Mouse (Mus musculus) T-helper 2 cell (primary cell): ENCODE measurements around the gene Mapk9.

Experiments used
- in situ Hi-C: fragments of 300-600 bp; cut with MboI, MseI; formaldehyde crosslinking; loops from one replicate; pipeline ENCODE4 v1.15.1; 2025; ENCODE audit warnings: high pct_unique_total_duplicates

Gene Mapk9

GRCm38 (mm10) chr11:49883394-49883793 is 36.8 kb downstream of the Mapk9 start:
- in situ Hi-C loops, result no loop called here

GRCm38 (mm10) chr11:49888469-49888868 is 41.9 kb downstream of the Mapk9 start:
- in situ Hi-C loops, result no loop called here

GRCm38 (mm10) chr11:49891993-49892392 is 45.4 kb downstream of the Mapk9 start:
- in situ Hi-C loops, result loop anchor here (5.0 kb wide), 1 partner anchor 70 kb away; no protein-coding TSS in a partner anchor

GRCm38 (mm10) chr11:49893806-49894205 is 47.3 kb downstream of the Mapk9 start:
- in situ Hi-C loops, result loop anchor here (5.0 kb wide), 1 partner anchor 68 kb away; no protein-coding TSS in a partner anchor

DNA sequence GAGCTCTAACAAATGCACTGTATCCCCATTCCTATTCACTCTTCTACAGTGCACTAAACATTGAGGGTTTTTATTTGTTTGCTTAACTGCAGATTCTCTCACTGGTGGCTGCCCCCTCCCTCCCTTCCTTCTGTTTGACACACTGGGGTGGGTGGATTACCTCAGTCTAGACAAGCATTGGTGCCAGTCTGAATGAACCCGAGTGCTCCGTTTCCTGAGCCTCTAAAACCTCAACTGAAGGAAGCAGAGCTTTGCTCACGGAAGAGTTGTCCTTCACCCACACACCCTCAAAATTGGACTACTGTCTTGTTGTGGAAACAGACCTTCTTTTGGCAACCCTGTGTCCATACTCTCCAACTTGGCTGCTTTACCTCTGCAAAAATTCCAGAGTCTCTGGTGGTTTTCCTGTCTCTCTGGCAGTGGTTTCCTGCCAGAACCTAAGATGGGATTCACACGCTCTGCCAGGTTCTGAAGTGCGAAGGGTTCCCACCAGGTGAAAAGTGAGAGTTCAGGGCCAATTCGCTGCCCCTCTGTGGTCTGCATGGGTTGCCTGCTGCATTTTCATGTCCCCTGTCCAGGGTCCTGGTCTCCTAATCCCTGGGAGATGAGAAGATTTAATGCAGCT is 49.5 kb downstream of the Mapk9 start:
- in situ Hi-C loops, result no loop called here

- in situ Hi-C loops, result no loop called here
These were observed 53.5 kb downstream of the Mapk9 start for GRCm38 (mm10) chr11:49900043-49900442.

DNA sequence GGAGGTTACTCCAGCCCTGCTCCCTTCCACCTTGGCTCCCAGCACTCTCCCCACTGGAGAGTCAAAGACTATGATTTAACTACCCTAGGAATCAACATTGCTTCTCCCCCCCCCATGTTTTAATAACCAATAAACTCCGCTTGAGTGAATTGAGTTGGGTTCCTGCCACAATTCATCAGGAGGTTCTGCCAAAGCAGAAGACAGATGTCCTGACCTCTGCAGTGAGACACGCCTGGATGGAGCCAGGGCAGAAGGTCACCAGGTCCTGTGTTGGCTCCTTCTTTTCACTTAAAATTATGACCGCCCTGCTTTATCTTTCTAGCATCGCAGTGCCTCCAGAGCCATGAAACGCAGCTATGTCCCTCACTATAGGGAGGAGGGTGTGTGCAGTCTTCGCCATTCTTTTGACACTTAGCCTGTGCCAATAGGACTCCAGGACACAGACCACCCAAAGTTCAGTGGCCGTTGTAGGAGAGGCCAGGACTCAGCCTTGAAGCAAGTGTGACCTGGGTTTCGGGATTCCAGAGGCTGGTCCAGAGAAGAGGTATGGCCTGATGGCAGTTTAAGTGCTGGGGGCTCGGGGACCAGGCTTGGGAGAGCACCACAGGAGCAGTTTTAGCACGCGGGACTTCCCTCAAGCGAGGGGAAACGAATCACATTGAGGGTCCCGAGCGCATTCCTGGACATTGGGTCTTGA is 54.6 kb downstream of the Mapk9 start:
- in situ Hi-C loops, result no loop called here

DNA sequence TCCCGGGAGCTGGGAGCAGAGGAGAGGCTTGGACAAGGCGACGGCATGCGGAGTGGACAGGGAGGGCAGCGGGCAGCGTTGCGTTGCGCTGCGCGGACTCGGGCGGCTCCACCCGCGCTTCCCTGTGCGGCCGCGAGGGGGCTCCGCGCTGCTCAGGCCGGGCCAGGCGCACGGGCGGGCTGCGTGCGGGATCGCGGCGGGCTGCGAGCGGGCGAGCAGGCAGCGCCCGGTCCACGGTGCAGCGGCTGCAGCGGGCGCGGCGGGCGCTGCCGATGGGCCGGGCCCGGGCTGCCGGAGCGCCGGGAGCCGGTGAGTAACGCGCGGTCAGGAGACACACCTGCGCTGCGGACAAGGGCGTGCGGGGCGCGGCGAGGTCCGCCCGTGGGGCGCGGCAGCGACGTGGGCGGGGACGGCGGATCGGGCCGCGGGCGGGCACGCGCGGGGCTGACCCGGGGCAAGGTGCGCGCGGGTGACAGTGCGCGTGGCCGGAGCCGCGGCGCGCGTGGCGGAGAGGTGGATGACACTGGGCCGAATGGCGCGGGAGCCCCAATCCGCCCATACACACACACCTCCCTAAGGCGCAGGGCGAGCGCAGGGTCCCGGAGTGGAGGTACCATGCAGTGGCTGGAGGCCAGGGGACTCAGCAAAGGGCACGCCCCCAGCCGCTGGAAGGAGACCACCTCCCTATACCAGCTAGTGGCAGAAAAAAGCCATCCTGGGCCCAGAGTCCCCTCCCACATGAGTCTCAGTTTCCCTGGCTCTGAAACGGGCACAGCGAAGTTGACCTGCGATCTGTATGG is 55.3 kb downstream of the Mapk9 start, which contains the start of gene Rasgef1c:
Rasgef1c (plus strand) TSS at position 177 of the 800 bp plus-strand sequence.
- in situ Hi-C loops, result no loop called here

DNA sequence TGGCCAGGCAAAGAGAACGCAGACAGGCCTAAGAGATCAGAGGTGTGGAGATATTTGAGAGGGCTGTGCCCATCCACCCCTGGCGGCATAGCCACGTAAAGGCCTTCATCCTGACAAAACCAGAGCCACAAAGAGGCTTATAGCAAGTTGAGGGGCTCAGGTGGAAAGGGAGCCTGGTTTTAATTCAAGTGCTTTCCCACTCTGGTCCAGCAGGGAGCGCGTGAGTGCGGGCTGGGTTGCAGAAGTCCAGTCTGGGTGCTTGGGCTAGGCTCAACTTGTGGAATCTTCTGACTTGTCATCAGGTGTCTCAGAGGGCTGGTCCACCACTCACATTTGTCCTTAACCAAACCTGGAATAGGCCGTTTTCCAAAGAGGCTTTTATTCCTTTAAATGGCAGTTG is 56.8 kb downstream of the Mapk9 start:
- in situ Hi-C loops, result no loop called here

- in situ Hi-C loops, result no loop called here
These were observed 72.1 kb downstream of the Mapk9 start for GRCm38 (mm10) chr11:49918521-49919180.

DNA sequence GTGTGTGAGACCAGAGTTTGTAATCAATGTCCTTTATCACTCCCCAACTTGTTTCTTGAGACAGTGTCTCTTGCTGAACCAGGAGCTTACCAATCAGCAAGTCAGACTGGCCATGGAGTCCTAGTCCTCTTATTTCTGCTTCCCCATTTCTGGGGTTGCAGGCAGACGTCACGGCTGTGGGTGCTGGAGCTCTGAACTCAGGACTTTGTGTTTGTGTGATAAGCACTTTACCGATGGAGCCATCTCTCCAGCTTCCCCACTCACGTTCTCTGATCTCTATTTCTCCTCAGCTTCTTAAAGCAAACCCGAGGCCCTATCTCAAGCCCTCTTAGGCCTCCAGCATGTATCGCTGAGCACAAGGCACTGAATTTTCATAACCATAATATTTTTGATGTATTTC is 72.8 kb downstream of the Mapk9 start:
- in situ Hi-C loops, result no loop called here

GRCm38 (mm10) chr11:49923539-49923938 is 77.0 kb downstream of the Mapk9 start:
- in situ Hi-C loops, result no loop called here

GRCm38 (mm10) chr11:49926183-49926582 is 79.6 kb downstream of the Mapk9 start:
- in situ Hi-C loops, result no loop called here

- in situ Hi-C loops, result no loop called here
These were observed 80.6 kb downstream of the Mapk9 start for GRCm38 (mm10) chr11:49927169-49927568.

GRCm38 (mm10) chr11:49927670-49928069 is 81.1 kb downstream of the Mapk9 start:
- in situ Hi-C loops, result no loop called here

DNA sequence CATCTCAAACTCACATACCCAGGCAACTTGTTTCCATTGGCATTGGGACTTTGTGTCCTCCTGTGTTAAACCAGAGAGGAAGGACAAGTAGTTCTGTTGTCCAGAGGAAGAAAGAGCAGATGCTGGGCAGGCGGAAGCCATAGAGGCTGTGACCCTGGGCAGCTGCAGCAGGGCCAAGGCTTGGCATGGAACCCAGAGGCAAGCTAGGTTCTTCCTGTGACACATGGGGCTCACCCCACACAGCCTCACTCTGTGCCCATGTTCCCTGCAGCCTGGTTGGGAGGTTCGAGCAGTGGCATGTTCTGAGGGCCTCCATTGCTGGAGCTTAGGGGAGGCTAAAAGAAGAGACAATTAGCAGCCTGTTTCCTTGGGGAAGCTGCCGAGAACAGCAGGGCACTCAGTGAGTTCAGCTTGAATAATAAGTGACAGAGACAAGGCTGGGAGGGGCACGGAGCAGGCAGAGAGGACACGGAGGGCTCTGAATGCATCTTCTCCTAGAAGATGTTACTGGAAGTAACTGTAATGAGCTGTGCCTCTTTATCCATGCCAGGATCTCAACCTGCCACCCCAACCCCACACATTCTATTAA is 84.6 kb downstream of the Mapk9 start:
- in situ Hi-C loops, result no loop called here

GRCm38 (mm10) chr11:49931853-49932252 is 85.3 kb downstream of the Mapk9 start:
- in situ Hi-C loops, result no loop called here

GRCm38 (mm10) chr11:49933811-49934210 is 87.3 kb downstream of the Mapk9 start:
- in situ Hi-C loops, result no loop called here

GRCm38 (mm10) chr11:49934322-49934721 is 87.8 kb downstream of the Mapk9 start:
- in situ Hi-C loops, result no loop called here
